Mouse (Mus musculus) limb, embryonic 13.5 days (tissue): ENCODE measurements around the gene Slc35b4. TPM values are rescaled to one million over a fixed set of nuclear protein-coding genes. Genes with fewer than 3 reads are reported as not detected.

Experiments used
- ATAC-seq: fragments of 200-750 bp; cut with Nextera tagmentation; 2 replicates; pipeline ENCODE4 v1.8.0; 2017; ENCODE audit warnings: low read depth, moderate number of reproducible peaks, moderate TSS enrichment; ENCODE audit not compliant: low FRiP score
- H3K27ac ChIP-seq: fragments of 300-500 bp; sonication (generic); 2 replicates; pipeline ENCODE4 v1.5.1; 2015; ENCODE audit warnings: inconsistent platforms, mild to moderate bottlenecking, moderate library complexity
- H3K27me3 ChIP-seq: fragments of 300-500 bp; sonication (generic); 2 replicates; pipeline ENCODE4 v1.6.1; 2015; ENCODE audit warnings: mild to moderate bottlenecking, inconsistent platforms
- H3K36me3 ChIP-seq: fragments of 300-500 bp; sonication (generic); 2 replicates; pipeline ENCODE4 v1.6.1; 2015; ENCODE audit warnings: inconsistent platforms, mild to moderate bottlenecking, moderate library complexity
- H3K4me1 ChIP-seq: fragments of 300-500 bp; sonication (generic); 2 replicates; pipeline ENCODE4 v1.6.1; 2015; ENCODE audit warnings: inconsistent platforms
- H3K4me2 ChIP-seq: fragments of 300-500 bp; sonication (generic); replicated peaks from 2 replicates; pipeline ENCODE4 v1.6.1; 2015; ENCODE audit warnings: inconsistent platforms, mild to moderate bottlenecking, moderate library complexity
- H3K4me3 ChIP-seq: fragments of 300-500 bp; sonication (generic); 2 replicates; pipeline ENCODE4 v1.5.1; 2015; ENCODE audit warnings: moderate library complexity, mild to moderate bottlenecking, inconsistent platforms
- H3K9ac ChIP-seq: fragments of 300-500 bp; sonication (generic); 2 replicates; pipeline ENCODE4 v1.6.1; 2015; ENCODE audit warnings: mild to moderate bottlenecking, inconsistent platforms
- H3K9me3 ChIP-seq: fragments of 300-500 bp; sonication (generic); 2 replicates; pipeline ENCODE4 v1.6.1; 2016; ENCODE audit warnings: inconsistent platforms
- WGBS: fragments of 180-500 bp; shearing (Covaris S2); methylation state at CpG from one replicate; pipeline ENCODE4 v1.1.7; 2015; 5-methylcytosine and 5-hydroxymethylcytosine counted together
- polyA plus RNA-seq: library from polyadenylated mRNA; unstranded; fragments of >200 nt; fragmentation: Nextera tagmentation; extraction: Ambion mirVana; gene quantifications from 2 replicates; pipeline ENCODE4 v1.2.1, GENCODE M21; 2015

The Slc35b4 gene
- polyA plus RNA-seq, 1 experiment from 2014 or later = 50.8 TPM

GRCm38 (mm10) chr6:34149066-34149465 lies 27.8 kb downstream of the Slc35b4 start:
- ATAC-seq = no peak
- 0 out of 2 replicates have a peak, but pooled peaks cover 5% of the 10 kb centered on the region for H3K9me3 ChIP-seq
- H3K27me3 ChIP-seq = peaks cover 48% of the 10 kb centered on the region
- H3K9ac ChIP-seq = no peak overlapping the region
- H3K4me3 ChIP-seq = no peak overlapping the region
- no peak overlapping the region for H3K27ac ChIP-seq
- H3K4me2 ChIP-seq = no peak overlapping the region
- WGBS = 77% methylated on average over 9 of the region's 9 CpGs
- peaks cover 3% of the 10 kb centered on the region; the same call in 1 of the 2 replicates for H3K36me3 ChIP-seq
- H3K4me1 ChIP-seq = peaks cover 16% of the 10 kb centered on the region

DNA sequence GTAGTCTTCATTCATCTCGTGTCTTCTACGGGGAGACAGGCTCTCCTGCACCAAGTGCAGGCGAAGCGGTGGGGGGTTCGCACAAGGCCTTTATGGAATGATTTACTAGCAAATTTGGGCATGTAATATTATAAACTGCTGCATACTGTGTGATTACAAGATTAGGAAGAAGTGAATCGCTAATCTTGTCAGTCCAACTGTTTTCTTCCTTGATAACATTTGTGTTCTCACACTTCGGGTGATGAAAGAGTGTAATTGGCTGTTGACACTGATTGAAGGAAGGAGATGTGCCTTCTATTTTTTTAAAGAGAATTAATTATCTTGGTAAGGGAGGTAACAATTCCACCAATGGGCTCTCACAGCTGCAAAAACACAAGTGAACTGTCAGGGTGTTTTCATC lies 28.3 kb downstream of the Slc35b4 start:
- no peak overlapping the region for H3K9ac ChIP-seq

DNA sequence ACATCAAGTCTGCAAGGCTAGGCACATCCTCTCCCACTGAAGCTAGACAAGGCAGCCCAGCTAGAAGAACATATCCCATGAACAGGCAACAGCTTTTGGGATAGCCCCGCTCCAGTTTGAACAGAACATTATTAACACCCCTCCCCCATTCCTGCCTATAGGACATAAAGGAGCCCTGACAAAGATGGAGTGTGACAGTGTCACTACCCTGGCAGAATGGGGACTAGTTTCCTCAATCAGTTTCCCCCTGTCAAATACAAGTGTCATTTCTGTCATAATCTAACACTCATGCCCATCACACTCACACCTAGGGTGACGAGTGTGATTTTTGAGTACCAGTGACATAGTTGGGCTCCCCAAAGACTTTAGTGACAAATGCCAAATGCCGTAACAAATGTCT lies 28.9 kb downstream of the Slc35b4 start:
- H3K9ac ChIP-seq = no peak overlapping the region
- no peak overlapping the region for H3K27ac ChIP-seq
- no peak for ATAC-seq
- peaks cover 51% of the 10 kb centered on the region for H3K27me3 ChIP-seq
- WGBS = 72% methylated on average over 3 of the region's 3 CpGs
- H3K4me1 ChIP-seq = peaks cover 6% of the 10 kb centered on the region
- peaks cover 3% of the 10 kb centered on the region; the same call in 1 of the 2 replicates for H3K36me3 ChIP-seq
- H3K4me2 ChIP-seq = no peak overlapping the region
- H3K9me3 ChIP-seq = 0 out of 2 replicates have a peak, but pooled peaks cover 5% of the 10 kb centered on the region
- H3K4me3 ChIP-seq = no peak overlapping the region

More for the DNA sequence above, 28.3 kb downstream of the Slc35b4 start:
- no peak overlapping the region for H3K27ac ChIP-seq
- H3K4me3 ChIP-seq = no peak overlapping the region
- H3K9me3 ChIP-seq = 0 out of 2 replicates have a peak, but pooled peaks cover 5% of the 10 kb centered on the region
- H3K4me1 ChIP-seq = peaks cover 12% of the 10 kb centered on the region
- peaks cover 52% of the 10 kb centered on the region for H3K27me3 ChIP-seq
- no peak for ATAC-seq
- WGBS = 63% methylated on average over 7 of the region's 7 CpGs
- H3K4me2 ChIP-seq = no peak overlapping the region
- peaks cover 3% of the 10 kb centered on the region; the same call in 1 of the 2 replicates for H3K36me3 ChIP-seq

DNA sequence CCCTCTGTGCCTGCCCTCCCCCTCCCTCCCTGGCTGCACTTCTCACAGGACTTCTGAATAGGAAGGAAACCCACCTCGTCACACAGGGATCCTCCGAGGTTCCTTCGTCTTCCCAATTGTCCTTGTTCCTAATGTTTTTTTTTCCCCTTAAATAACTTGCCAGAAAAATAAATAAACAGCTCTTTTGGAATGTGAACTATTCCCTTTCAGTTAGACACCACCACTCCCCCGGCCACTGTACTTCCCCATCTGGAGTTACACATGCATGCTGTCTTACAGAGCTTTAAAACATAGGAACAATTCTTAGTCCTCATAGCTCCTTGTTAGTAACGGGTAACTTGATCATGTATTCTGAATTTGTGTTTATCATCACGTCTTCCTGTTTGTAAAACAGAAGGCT lies 30.9 kb downstream of the Slc35b4 start:
- no peaks in the 10 kb centered on the region for H3K36me3 ChIP-seq
- ATAC-seq = no peak
- H3K4me3 ChIP-seq = no peak overlapping the region
- H3K4me1 ChIP-seq = peaks cover 5% of the 10 kb centered on the region; the same call in 1 of the 2 replicates
- no peak overlapping the region for H3K9ac ChIP-seq
- no peak overlapping the region for H3K27ac ChIP-seq
- H3K27me3 ChIP-seq = peaks cover 36% of the 10 kb centered on the region
- H3K4me2 ChIP-seq = no peak overlapping the region
- 80% methylated on average over 6 of the region's 6 CpGs for WGBS
- H3K9me3 ChIP-seq = 0 out of 2 replicates have a peak, but pooled peaks cover 5% of the 10 kb centered on the region

- Histone ChIP-seq H3K9ac (no peak overlapping the region), H3K9me3 (0 out of 2 replicates have a peak, but pooled peaks cover 5% of the 10 kb centered on the region), H3K4me2 (peak overlapping the region; percentile 36), H3K36me3 (no peaks in the 10 kb centered on the region), H3K4me3 (no peak overlapping the region), H3K27ac (no peak overlapping the region), H3K4me1 (peaks cover 5% of the 10 kb centered on the region; the same call in 1 of the 2 replicates), H3K27me3 (peaks cover 15% of the 10 kb centered on the region)
- 27% methylated on average over 11 of the region's 11 CpGs for WGBS
- ATAC-seq = no peak
Observed at GRCm38 (mm10) chr6:34142931-34143330, 34.0 kb downstream of the Slc35b4 start.

GRCm38 (mm10) chr6:34138366-34138765 lies 38.5 kb downstream of the Slc35b4 start:
- H3K4me2 ChIP-seq = no peak overlapping the region
- no peak overlapping the region for H3K27ac ChIP-seq
- H3K4me1 ChIP-seq = peaks cover 5% of the 10 kb centered on the region; the same call in 1 of the 2 replicates
- no peaks in the 10 kb centered on the region for H3K36me3 ChIP-seq
- WGBS = 55% methylated on average over 3 of the region's 3 CpGs
- no peaks in the 10 kb centered on the region for H3K9me3 ChIP-seq
- no peak for ATAC-seq
- no peak overlapping the region for H3K9ac ChIP-seq
- peaks cover 3% of the 10 kb centered on the region; the same call in 1 of the 2 replicates for H3K27me3 ChIP-seq
- no peak overlapping the region for H3K4me3 ChIP-seq

DNA sequence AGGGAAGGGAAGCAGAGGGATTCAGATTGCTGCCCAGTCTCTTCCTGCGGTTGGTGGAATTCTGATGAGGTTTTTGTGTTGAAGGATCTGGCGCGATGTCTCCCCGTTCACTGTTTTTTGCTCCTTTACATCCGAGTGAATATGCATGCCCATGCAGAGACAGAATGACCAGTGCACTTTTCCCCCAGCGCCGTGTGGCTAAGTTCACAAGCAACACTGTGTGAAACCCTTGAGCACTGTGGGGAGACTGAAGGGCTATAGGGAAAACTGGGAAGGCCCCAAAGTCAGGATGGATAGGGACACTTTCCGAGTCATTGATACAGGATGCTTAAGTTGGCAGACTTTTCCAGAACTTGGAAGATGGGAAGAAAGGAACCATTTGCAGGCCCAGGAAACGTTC lies 44.5 kb downstream of the Slc35b4 start:
- Histone ChIP-seq H3K27me3 (peaks cover 19% of the 10 kb centered on the region; the same call in 1 of the 2 replicates), H3K27ac (no peak overlapping the region), H3K4me3 (no peak overlapping the region), H3K4me2 (no peak overlapping the region), H3K36me3 (no peaks in the 10 kb centered on the region), H3K9ac (no peak overlapping the region), H3K9me3 (no peaks in the 10 kb centered on the region), H3K4me1 (no peaks in the 10 kb centered on the region)
- ATAC-seq = no peak
- WGBS = 90% methylated on average over 9 of the region's 9 CpGs

GRCm38 (mm10) chr6:34129261-34129660 lies 47.6 kb downstream of the Slc35b4 start:
- ATAC-seq = no peak
- H3K4me1 ChIP-seq = no peaks in the 10 kb centered on the region
- peaks cover 27% of the 10 kb centered on the region for H3K27me3 ChIP-seq
- no peak overlapping the region for H3K4me2 ChIP-seq
- H3K9me3 ChIP-seq = no peaks in the 10 kb centered on the region
- 73% methylated on average over 2 of the region's 2 CpGs for WGBS
- no peaks in the 10 kb centered on the region for H3K36me3 ChIP-seq
- no peak overlapping the region for H3K4me3 ChIP-seq
- no peak overlapping the region for H3K9ac ChIP-seq
- H3K27ac ChIP-seq = no peak overlapping the region

DNA sequence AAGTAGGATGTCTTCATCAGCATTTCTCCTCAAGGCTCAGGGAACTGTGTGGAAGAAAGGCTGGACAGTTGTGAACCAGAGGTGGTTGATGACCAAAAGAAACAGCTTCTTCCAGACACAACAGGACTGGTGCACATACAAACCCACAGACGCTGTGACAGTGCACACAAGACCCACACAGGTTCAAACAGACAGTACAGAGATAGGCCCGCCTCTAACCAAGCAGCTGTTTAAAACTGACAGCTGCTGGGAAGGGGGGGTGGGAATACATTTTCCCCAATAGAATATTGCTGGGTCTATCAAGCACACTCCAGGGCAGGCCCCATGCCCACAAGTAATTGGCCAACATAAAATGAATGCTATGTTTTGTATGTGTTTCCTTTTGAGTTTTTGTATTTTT lies 52.5 kb downstream of the Slc35b4 start:
- H3K27me3 ChIP-seq = peaks cover 48% of the 10 kb centered on the region
- no peaks in the 10 kb centered on the region for H3K9me3 ChIP-seq
- no peak overlapping the region for H3K4me2 ChIP-seq
- no peak overlapping the region for H3K4me3 ChIP-seq
- WGBS = 84% methylated on average over 2 of the region's 2 CpGs
- H3K4me1 ChIP-seq = no peaks in the 10 kb centered on the region
- no peaks in the 10 kb centered on the region for H3K36me3 ChIP-seq
- peak; percentile 40; the same call in 1 of the 2 replicates for ATAC-seq
- H3K27ac ChIP-seq = no peak overlapping the region
- no peak overlapping the region for H3K9ac ChIP-seq

DNA sequence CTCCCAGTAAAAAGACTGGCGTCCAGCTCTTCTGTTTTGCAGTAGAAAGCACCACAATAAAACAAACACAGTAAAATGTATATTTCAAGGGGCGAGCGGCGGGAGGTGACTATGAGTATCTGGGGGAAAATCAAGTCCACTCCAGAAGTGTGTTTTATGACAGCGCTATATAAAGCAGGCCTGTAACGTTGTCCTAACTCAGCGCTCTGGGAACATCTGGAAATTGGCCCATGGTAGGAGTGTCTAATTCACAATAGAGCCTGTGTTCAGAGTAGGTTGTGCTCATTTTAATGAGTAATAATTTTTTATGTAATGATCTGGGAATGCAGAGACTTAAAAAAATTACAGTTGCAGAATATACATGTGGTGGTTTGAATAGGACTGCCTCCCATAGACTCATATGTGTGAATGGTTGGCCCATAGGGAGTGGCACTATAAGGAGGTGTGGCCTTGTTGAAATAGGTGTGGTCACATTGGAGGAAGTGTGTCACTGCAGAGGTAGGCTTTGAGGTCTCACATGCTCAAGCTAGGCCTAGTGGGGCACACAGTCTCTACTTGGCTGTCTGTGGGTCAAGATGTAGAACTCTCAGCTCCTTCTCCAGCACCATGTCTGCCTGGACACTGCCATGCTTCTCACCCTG lies 60.0 kb downstream of the Slc35b4 start:
- H3K4me2 ChIP-seq = no peak overlapping the region
- WGBS = 15% methylated on average over 7 of the region's 7 CpGs

DNA sequence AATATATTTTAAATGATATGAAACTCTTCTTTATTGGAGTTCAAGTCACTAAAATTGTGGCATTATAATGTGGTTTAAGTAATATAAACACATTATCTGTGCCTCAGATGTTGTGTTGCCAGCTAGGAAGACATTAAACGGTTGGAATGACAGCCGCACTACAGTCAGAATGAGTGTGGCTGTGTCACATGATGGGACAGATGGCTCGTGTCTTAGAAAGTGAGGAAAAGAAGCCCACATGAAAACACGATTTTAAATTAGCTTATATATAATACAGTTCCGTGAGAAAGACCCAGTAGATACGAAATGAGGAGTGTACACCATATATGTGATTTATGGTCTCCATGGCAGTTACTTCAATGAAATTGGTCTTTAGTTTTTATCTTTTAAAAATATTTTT lies 65.5 kb downstream of the Slc35b4 start:
- H3K27me3 ChIP-seq = peaks cover 64% of the 10 kb centered on the region
- no peaks in the 10 kb centered on the region for H3K9me3 ChIP-seq
- no peaks in the 10 kb centered on the region for H3K36me3 ChIP-seq
- ATAC-seq = no peak
- no peak overlapping the region for H3K27ac ChIP-seq
- H3K4me2 ChIP-seq = no peak overlapping the region
- H3K4me1 ChIP-seq = peaks cover 21% of the 10 kb centered on the region
- no peak overlapping the region for H3K4me3 ChIP-seq
- WGBS = 75% methylated on average over 6 of the region's 6 CpGs
- no peak overlapping the region for H3K9ac ChIP-seq

More for the DNA sequence above, 60.0 kb downstream of the Slc35b4 start:
- Histone ChIP-seq H3K9me3 (no peaks in the 10 kb centered on the region), H3K27me3 (peaks cover 56% of the 10 kb centered on the region), H3K4me3 (no peak overlapping the region), H3K27ac (no peak overlapping the region; the same call in 1 of the 2 replicates), H3K9ac (no peak overlapping the region), H3K4me1 (peaks cover 20% of the 10 kb centered on the region), H3K36me3 (no peaks in the 10 kb centered on the region)
- peak; percentile 95 for ATAC-seq

GRCm38 (mm10) chr6:34110571-34110970 lies 66.3 kb downstream of the Slc35b4 start:
- Histone ChIP-seq H3K27me3 (peaks cover 72% of the 10 kb centered on the region), H3K4me2 (no peak overlapping the region; the same call in 1 of the 2 replicates), H3K4me3 (no peak overlapping the region), H3K4me1 (peaks cover 20% of the 10 kb centered on the region), H3K9me3 (no peaks in the 10 kb centered on the region), H3K27ac (no peak overlapping the region), H3K36me3 (no peaks in the 10 kb centered on the region), H3K9ac (0 out of 2 replicates have a peak overlapping the region, but pooled peaks have one; percentile 36)
- ATAC-seq = no peak; the same call in 1 of the 2 replicates
- WGBS = 34% methylated on average over 10 of the region's 10 CpGs
